Mouse (Mus musculus): Measurements from ENCODE around the gene Gm27021.

Gene Gm27021

GRCm38 (mm10) chr8:120567731-120568130 is 100.1 kb downstream of the Gm27021 start:
- DNase-seq (ENCODE audit: low spot score in 2 of 2): no peak

- DNase-seq (ENCODE audit: low spot score in 2 of 2): no peak
These were observed 101.2 kb downstream of the Gm27021 start for GRCm38 (mm10) chr8:120566681-120567080.

- DNase-seq (ENCODE audit: low spot score in 2 of 2): no peak
These were observed 102.6 kb downstream of the Gm27021 start for GRCm38 (mm10) chr8:120565151-120565711.

- DNase-seq (ENCODE audit: low spot score in 2 of 2): peak; percentile 78 to 84
These were observed 103.7 kb downstream of the Gm27021 start for GRCm38 (mm10) chr8:120563851-120564837.

GRCm38 (mm10) chr8:120563348-120563724 is 104.5 kb downstream of the Gm27021 start:
- DNase-seq (ENCODE audit: low spot score in 2 of 2): no peak

GRCm38 (mm10) chr8:120562680-120563347 is 105.1 kb downstream of the Gm27021 start:
- DNase-seq (ENCODE audit: low spot score in 2 of 2): no peak

- DNase-seq (ENCODE audit: low spot score in 2 of 2): no peak
These were observed 106.1 kb downstream of the Gm27021 start for GRCm38 (mm10) chr8:120561539-120562435.

- DNase-seq (ENCODE audit: low spot score in 2 of 2): no peak
These were observed 107.3 kb downstream of the Gm27021 start for GRCm38 (mm10) chr8:120560535-120560934.

GRCm38 (mm10) chr8:120559654-120560053 is 108.2 kb downstream of the Gm27021 start:
- DNase-seq (ENCODE audit: low spot score in 2 of 2): no peak

Data from urinary bladder, postnatal 4 days (tissue).